Mouse (Mus musculus) embryonic facial prominence, embryonic 11.5 days (tissue): ENCODE measurements around the gene Cnot6. TPM values are rescaled to one million over a fixed set of nuclear protein-coding genes. Genes with fewer than 3 reads are reported as not detected.

Source experiments
- ATAC-seq: fragments of 200-750 bp; cut with Nextera tagmentation; replicated peaks from 2 replicates; pipeline ENCODE4 v1.8.0; 2017; ENCODE audit warnings: low read depth; ENCODE audit not compliant: insufficient number of reproducible peaks, low FRiP score, low TSS enrichment
- DNase-seq: peaks from one replicate; pipeline ENCODE4 v3.0.0-alpha.2; 2015; ENCODE audit warnings: low spot score
- H3K27ac ChIP-seq: fragments of 300-500 bp; sonication (generic); replicated peaks from 2 replicates; pipeline ENCODE4 v1.5.1; 2014; ENCODE audit warnings: mild to moderate bottlenecking, low read depth, low read length, control low read depth
- H3K27me3 ChIP-seq: fragments of 300-500 bp; sonication (generic); 2 replicates; pipeline ENCODE4 v1.6.1; 2014; ENCODE audit warnings: mild to moderate bottlenecking, low read length, moderate library complexity, mixed read lengths; ENCODE audit not compliant: control insufficient read depth, insufficient read depth
- H3K36me3 ChIP-seq: fragments of 300-500 bp; sonication (generic); replicated peaks from 2 replicates; pipeline ENCODE4 v1.6.1; 2014; ENCODE audit warnings: low read depth, mild to moderate bottlenecking, low read length, moderate library complexity, mixed read lengths; ENCODE audit not compliant: control insufficient read depth, insufficient read depth
- H3K4me1 ChIP-seq: fragments of 300-500 bp; sonication (generic); 2 replicates; pipeline ENCODE4 v1.6.1; 2014; ENCODE audit warnings: low read length, mixed read lengths; ENCODE audit not compliant: control insufficient read depth, insufficient read depth
- H3K4me2 ChIP-seq: fragments of 300-500 bp; sonication (generic); 2 replicates; pipeline ENCODE4 v1.6.1; 2014; ENCODE audit warnings: low read depth, mild to moderate bottlenecking, control low read depth, low read length, moderate library complexity
- H3K4me3 ChIP-seq: fragments of 300-500 bp; sonication (generic); 2 replicates; pipeline ENCODE4 v1.5.1; 2014; ENCODE audit warnings: low read depth, low read length, control low read depth
- H3K9ac ChIP-seq: fragments of 300-500 bp; sonication (generic); replicated peaks from 2 replicates; pipeline ENCODE4 v1.6.1; 2014; ENCODE audit warnings: mild to moderate bottlenecking, control low read depth, low read length
- H3K9me3 ChIP-seq: fragments of 300-500 bp; sonication (generic); replicated peaks from 2 replicates; pipeline ENCODE4 v1.6.1; 2016; ENCODE audit warnings: mild to moderate bottlenecking, low read length, inconsistent platforms, mixed read lengths; ENCODE audit not compliant: control insufficient read depth
- WGBS: fragments of 180-500 bp; shearing (Covaris S2); extraction: QIAGEN DNeasy Blood & Tissue Kit; methylation state at CpG from one replicate; pipeline ENCODE4 v1.1.7; 2014; 5-methylcytosine and 5-hydroxymethylcytosine counted together
- polyA plus RNA-seq: library from polyadenylated mRNA; unstranded; fragments of >200 nt; fragmentation: Nextera tagmentation; extraction: Ambion mirVana; gene quantifications from 2 replicates; pipeline ENCODE4 v1.2.1, GENCODE M21; 2014

The Cnot6 gene
- polyA plus RNA-seq, 1 experiment from 2014 or later, result 56.5 TPM

- no peak overlapping the region for H3K27ac ChIP-seq
- H3K27me3 ChIP-seq, result no peaks in the 10 kb centered on the region
- no peak overlapping the region for H3K4me3 ChIP-seq
- no peaks in the 10 kb centered on the region for H3K36me3 ChIP-seq
- 68% methylated on average over 10 of the region's 10 CpGs for WGBS
- H3K9me3 ChIP-seq, result no peaks in the 10 kb centered on the region
- no peak for ATAC-seq
- no peak overlapping the region for H3K9ac ChIP-seq
- H3K4me1 ChIP-seq, result no peaks in the 10 kb centered on the region
- DNase-seq, result no peak
- H3K4me2 ChIP-seq, result no peak overlapping the region
These were observed 53.6 kb downstream of the Cnot6 start for GRCm38 (mm10) chr11:49658791-49659469.

- Histone ChIP-seq H3K4me2 (no peak overlapping the region), H3K4me1 (no peaks in the 10 kb centered on the region), H3K9me3 (no peaks in the 10 kb centered on the region), H3K27ac (no peak overlapping the region), H3K36me3 (no peaks in the 10 kb centered on the region), H3K4me3 (no peak overlapping the region), H3K9ac (no peak overlapping the region), H3K27me3 (no peaks in the 10 kb centered on the region)
- DNase-seq, result no peak
- no peak for ATAC-seq
- 78% methylated on average over 4 of the region's 4 CpGs for WGBS
These were observed 54.5 kb downstream of the Cnot6 start for GRCm38 (mm10) chr11:49658065-49658464.

GRCm38 (mm10) chr11:49655501-49655900 is 57.0 kb downstream of the Cnot6 start:
- no peak for DNase-seq

GRCm38 (mm10) chr11:49654651-49655050 is 57.9 kb downstream of the Cnot6 start:
- 86% methylated on average over 5 of the region's 5 CpGs for WGBS
- H3K36me3 ChIP-seq, result no peaks in the 10 kb centered on the region
- no peak overlapping the region for H3K27ac ChIP-seq
- H3K4me1 ChIP-seq, result no peaks in the 10 kb centered on the region
- no peak overlapping the region for H3K9ac ChIP-seq
- H3K4me2 ChIP-seq, result no peak overlapping the region
- no peak for DNase-seq
- ATAC-seq, result no peak
- H3K27me3 ChIP-seq, result no peaks in the 10 kb centered on the region
- H3K9me3 ChIP-seq, result no peaks in the 10 kb centered on the region
- H3K4me3 ChIP-seq, result no peak overlapping the region

More at GRCm38 (mm10) chr11:49655501-49655900, 57.0 kb downstream of the Cnot6 start:
- no peaks in the 10 kb centered on the region for H3K4me1 ChIP-seq
- no peaks in the 10 kb centered on the region for H3K27me3 ChIP-seq
- no peak overlapping the region for H3K27ac ChIP-seq
- no peak for ATAC-seq
- no peak overlapping the region for H3K9ac ChIP-seq
- H3K4me2 ChIP-seq, result no peak overlapping the region
- no peak overlapping the region for H3K4me3 ChIP-seq
- H3K36me3 ChIP-seq, result no peaks in the 10 kb centered on the region
- no peaks in the 10 kb centered on the region for H3K9me3 ChIP-seq

- Histone ChIP-seq H3K27me3 (no peaks in the 10 kb centered on the region), H3K4me3 (no peak overlapping the region), H3K9me3 (no peaks in the 10 kb centered on the region), H3K27ac (no peak overlapping the region), H3K9ac (0 out of 2 replicates have a peak overlapping the region, but pooled peaks have one; percentile 4), H3K4me1 (no peaks in the 10 kb centered on the region), H3K4me2 (peak overlapping the region; percentile 25; the same call in 1 of the 2 replicates), H3K36me3 (no peaks in the 10 kb centered on the region)
- ATAC-seq (no peak; the same call in 1 of the 2 replicates), DNase-seq (no peak)
- WGBS, result 38% methylated on average over 11 of the region's 11 CpGs
These were observed 59.5 kb downstream of the Cnot6 start for GRCm38 (mm10) chr11:49653079-49653408.

GRCm38 (mm10) chr11:49652401-49653078 is 60.0 kb downstream of the Cnot6 start:
- H3K36me3 ChIP-seq, result no peaks in the 10 kb centered on the region
- no peak overlapping the region for H3K4me3 ChIP-seq
- ATAC-seq (no peak), DNase-seq (peak; percentile 89)
- no peak overlapping the region for H3K27ac ChIP-seq
- no peaks in the 10 kb centered on the region for H3K4me1 ChIP-seq
- H3K4me2 ChIP-seq, result peak overlapping the region; percentile 25; the same call in 1 of the 2 replicates
- H3K27me3 ChIP-seq, result no peaks in the 10 kb centered on the region
- 26% methylated on average over 19 of the region's 19 CpGs for WGBS
- H3K9ac ChIP-seq, result 0 out of 2 replicates have a peak overlapping the region, but pooled peaks have one; percentile 4
- H3K9me3 ChIP-seq, result no peaks in the 10 kb centered on the region

GRCm38 (mm10) chr11:49651762-49652322 is 60.7 kb downstream of the Cnot6 start:
- H3K27ac ChIP-seq, result no peak overlapping the region
- DNase-seq (no peak), ATAC-seq (0 out of 2 replicates have a peak, but pooled peaks have one; percentile 4)
- WGBS, result 90% methylated on average over 10 of the region's 10 CpGs
- H3K4me3 ChIP-seq, result no peak overlapping the region
- no peaks in the 10 kb centered on the region for H3K9me3 ChIP-seq
- H3K36me3 ChIP-seq, result no peaks in the 10 kb centered on the region
- H3K4me1 ChIP-seq, result no peaks in the 10 kb centered on the region
- H3K27me3 ChIP-seq, result no peaks in the 10 kb centered on the region
- H3K4me2 ChIP-seq, result no peak overlapping the region
- no peak overlapping the region for H3K9ac ChIP-seq
